Mouse (Mus musculus) frontal cortex, adult 2 months (tissue): ENCODE measurements at regions not wholly inside any gene's neighbourhood (a gene's known extent, or its start where the extent isn't known, plus 50 kb on each side); places are given as distances from the start of the nearest gene placed in this dataset.
"Not testable (repeated sequence)": the region's sequence is repeated elsewhere in the genome, so short reads cannot be mapped to it uniquely, and the experiment has no call there.

Source experiments
- DNase-seq, 2 experiments: peaks; one replicate each; pipeline ENCODE4 v3.0.0; 2022; ENCODE audit warnings: low spot score in 1 of 2; ENCODE audit errors: extremely low spot score in 1 of 2

DNA sequence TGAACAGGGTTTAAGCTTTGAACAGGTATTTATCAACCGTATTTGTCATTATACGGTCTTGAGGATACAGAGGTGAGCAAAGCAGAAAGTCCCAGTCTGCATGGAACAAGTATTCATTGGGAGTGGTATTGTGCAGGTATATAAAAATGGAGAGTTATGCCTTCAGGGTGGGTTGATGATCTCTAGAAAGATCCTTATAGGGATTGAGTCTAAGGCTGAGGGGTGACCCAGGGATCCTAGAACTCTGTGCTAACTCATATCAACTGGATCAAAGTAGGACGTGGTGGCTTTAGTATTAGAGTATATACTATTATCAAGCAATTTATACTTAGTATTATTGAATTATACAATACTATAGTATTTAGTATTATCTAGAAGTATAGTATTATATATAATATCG is 82.9 kb upstream of the Xcl1 start:
- DNase-seq: no peak

DNA sequence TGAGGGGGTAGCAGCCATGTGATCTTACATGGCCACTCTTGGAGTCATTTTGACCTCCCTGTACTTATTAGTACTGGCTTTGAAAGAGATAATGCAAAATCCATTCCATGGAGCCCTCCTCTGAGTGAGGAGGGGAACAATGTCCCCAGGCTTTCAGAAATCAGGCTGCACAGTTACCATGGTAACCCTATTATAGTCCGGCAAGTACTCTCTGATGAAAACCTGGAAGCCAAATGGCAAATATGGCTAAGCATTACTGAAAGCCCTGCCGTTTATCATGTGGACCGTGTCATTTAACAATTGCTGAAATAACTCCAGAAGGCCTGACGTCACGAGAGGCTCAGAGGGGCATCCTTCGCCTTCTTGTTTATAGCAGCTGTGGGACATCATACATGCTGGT is 82.5 kb upstream of the Xcl1 start:
- no peak for DNase-seq

DNA sequence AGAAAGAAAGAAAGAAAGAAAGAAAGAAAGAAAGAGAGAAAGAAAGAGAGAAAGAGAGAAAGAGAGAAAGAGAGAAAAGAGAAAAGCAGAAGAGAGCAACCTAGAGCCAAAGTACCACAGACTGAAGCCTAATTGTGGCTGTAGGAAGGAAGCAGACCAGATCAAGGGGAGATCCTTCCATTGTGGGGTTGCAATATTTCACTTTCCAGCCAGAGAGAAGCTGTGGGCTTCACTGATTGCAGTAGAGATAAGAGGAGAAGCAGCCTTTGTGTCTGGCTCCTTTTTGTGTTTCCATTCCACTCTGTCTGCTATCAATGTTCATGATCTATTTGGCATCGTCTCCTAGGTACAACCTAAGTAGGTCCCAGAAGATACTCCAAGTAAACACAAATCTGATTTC is 79.0 kb upstream of the Xcl1 start:
- DNase-seq: no peak

DNA sequence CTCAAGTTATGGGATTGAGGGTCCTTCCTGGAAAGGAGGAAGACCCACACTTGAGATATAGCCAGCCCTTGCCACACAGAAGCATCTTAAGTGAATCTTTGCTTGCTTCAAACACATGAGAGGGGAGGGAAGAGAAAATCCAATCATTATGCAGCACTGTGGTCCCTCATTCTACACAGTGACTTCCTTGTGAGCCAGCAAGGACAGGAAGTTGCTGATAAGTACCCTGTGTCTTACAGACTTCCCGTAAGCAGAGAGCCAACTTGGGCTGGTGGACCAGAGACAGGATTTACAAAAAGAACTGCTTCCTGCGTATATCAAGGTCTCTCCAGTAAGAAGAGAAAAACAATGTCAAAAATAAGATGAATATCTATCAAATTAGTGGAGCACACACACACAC is 78.1 kb upstream of the Xcl1 start:
- DNase-seq: no peak

DNA sequence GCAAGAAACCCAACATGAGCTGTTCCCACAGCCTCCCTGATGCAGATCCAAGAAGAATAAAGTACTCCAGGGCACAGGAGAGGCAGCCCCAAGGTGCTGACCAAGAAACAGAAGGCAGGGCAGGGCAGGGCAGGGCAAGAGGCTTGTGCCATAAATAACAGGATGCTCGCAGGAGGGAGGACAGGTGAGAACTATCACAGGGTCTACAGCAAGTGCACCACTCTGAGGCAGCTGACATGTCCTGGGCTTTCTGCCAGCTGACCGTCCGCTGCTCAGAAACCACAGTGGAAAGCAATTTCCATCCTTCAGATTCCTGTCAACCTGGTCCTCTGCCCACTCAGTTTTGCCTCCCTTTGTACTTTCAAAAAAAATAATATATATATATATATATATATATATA is 77.0 kb upstream of the Xcl1 start:
- no peak for DNase-seq

DNA sequence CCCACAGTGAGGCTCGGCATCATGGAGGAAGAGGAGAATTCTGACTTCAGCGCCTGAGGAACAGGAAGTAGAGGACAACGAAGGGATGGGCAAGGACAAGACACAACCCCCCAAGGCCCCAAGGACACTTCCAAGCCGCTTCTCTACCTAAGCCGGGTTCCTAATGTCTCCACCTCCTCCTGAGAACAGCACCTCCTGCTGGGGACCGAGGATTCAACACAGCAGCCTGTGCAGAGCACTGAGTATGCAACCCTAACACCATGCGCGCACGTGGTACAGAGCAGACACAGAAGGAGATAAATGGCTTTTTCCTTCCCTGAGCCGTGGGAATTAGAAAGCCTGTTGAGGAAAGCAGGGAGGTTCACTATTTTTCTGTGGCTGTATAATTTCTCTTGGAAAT is 64.2 kb upstream of the Xcl1 start:
- DNase-seq: no peak

DNA sequence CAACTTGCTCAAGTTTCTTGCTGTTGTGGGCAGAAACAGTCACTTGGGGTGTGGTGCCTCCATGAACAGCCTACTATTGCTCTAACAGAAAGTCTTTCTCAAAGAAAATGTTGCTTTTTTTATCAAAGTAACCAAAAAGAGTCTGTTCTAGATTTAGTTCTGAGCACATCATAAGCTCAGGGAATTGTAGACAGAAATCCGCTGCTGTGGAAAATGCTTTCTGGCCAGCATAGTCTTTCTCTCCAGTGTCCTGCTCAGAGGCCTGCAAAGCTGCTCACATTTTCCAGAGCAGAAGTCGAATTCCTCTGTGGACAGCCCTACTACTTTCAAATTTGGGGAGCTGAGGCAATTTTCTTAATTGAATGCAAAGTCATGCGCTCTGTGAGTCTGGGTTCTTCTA is 63.3 kb upstream of the Xcl1 start:
- no peak for DNase-seq

DNA sequence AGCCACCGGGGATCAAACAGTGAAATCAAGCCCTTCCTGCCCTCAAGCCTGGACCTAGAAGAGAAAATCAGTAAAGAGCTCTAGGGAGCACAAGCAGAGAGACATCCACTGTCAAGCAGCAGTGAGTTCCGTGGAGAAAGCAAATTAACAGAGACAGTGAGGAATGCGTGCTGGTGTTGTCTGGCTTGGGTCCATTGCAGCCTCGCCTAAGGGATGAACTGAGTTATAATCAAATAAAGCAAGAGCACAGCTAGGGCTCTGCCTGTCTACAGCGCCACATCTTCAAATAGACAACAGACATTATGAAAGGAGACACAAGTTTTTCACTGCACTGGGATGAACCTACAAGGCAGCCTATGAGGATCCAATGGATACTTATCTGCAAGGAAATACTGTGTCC is 62.3 kb upstream of the Xcl1 start:
- no peak for DNase-seq

DNA sequence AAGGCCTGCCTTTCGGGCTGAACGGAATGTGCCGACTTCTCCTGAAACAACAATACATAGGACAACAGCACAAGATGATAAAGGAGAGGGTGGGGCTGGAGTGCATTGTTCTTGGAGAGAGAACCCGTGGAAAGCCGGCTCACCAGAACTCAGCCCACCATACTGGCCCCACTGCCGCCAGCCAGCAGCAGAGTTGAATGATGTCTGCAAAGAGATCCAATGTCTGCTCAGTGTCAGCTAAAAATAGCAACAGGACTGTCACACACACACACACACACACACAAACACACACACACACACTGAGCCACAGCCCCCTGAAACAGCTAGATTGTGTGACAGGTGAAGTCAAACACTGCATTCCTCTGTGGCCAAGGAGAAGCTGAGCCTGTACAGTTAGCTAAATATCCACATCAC is 58.9 kb upstream of the Xcl1 start:
- no peak for DNase-seq

DNA sequence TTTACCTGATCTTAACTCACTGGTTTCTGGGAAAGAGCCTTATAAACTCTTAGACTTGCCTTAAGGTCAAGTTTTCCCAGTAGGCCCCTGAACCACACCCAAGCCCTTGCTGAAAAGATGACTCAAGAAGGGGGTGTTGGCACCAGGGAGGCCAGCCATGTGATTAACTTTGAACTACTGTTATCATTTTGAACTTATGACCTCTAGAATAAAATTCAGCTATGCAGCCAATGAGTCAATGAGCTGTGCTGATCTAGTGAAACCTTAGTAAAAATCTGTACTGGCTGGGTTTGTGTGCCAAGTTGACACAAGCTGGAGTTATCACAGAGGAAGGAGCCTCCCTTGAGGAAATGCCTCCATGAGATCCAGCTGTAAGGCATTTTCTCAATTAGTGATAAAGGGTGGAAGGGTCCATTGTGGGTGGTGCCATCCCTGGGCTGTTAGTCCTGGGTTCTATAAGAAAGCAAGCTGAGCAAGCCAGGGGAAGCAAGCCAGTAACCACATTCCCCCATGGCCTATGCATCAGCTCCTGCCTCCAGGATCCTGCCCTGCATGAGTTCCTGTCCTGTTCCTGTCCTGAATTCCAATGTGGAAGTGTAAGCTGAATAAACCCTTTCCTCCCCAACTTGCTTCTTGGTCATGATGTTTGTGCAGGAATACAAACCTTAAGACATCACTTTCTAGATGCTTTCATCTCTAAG is 58.0 kb upstream of the Xcl1 start:
- not testable (repeated sequence) for DNase-seq

DNA sequence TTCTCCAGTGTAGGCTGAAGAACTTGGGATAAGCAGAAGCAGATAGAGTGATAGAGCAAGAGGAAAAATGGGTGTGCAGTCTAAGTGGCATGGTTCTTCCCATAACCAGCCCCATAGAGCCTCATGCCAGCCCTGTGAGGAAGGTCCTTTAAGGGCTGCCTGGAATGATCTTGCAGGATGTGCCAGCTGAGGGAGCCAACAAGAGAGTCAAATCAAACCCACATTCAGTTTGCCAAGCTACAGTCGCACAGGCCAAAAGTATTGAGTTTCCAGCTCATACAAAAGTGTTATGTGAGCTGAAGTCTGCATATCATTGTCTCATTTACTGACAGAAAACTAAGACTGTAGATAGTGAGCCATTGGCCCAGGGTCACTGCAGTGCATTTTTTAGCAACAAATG is 53.7 kb upstream of the Xcl1 start:
- peak in 1 of 2 experiments; percentile 32 for DNase-seq

DNA sequence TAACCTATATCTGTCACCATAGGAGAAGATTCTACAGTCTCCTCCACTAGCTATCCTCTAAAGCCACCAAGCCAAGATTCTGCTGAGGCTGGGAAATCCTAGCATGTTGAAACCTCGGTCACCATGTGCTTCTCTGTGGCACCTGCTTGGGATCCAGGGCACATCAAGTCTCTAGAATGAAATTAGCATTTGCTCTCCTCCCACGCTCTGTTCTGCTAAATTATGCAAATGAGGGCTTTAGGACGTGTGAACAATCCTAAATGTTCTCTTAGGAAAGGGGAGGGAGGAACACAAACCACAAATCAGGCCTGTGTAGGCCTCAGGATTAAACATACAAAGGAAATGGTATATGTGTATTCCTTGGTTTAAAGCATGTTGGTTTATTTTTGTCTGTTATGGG is 52.9 kb upstream of the Xcl1 start:
- peak; percentile 56 to 68 for DNase-seq

DNA sequence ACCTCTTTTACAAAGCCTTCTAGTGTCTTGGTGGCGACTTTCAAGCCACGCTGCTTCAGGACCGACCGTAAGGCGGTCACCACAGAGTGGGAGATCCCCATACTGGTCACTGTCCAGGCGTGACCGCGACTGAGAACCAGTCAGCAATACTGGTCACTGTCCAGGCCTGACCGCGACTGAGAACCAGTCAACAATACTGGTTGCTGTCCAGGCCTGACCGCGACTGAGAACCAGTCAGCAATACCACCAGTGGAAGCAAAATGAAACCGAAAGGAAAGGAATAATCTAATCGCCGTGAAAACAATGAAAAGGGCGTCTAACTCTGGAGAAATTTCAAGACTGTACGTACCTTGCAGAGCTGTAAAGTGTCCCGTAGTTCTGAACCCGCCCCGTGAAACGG is 50.2 kb upstream of the Xcl1 start:
- DNase-seq: not testable (repeated sequence)
